Mouse (Mus musculus) liver, adult 2 months (tissue): Measurements from ENCODE around the gene Mmp28.

ENCODE experiments used
- CTCF ChIP-seq: fragments of 200-500 bp; IDR thresholded peaks from 2 replicates; pipeline ENCODE4 v1.5.1; 2011; ENCODE audit warnings: low read depth, low read length, control low read depth
- POLR2A ChIP-seq: fragments of 200-500 bp; IDR thresholded peaks from 2 replicates; pipeline ENCODE4 v1.6.1; 2011; ENCODE audit warnings: low read length, control low read depth; ENCODE audit not compliant: insufficient read depth; ENCODE audit errors: extremely low read depth

DNA sequence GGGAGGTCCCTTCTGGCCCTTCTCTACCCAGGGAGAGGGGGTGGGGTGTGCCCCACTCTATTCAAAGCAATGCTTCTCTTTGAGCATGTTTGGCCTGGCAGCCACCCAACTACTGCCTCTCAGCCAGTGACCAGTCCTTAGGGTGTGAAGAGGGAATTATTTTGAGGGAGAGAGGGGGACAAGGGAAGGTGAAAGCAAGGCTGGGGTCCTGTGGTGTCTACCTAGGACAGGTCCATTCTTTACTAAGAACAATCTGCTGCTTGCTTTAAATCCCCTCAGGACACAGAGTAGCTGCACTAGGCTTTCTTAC is 14.0 kb downstream of the Mmp28 start:
- TF ChIP-seq CTCF (no peak), POLR2A (no peak)
